Mouse (Mus musculus): ENCODE measurements around the gene Efemp1.

Gene Efemp1

GRCm38 (mm10) chr11:28934449-28934848 lies 81.4 kb downstream of the Efemp1 start:
- ATAC-seq (ENCODE audit: low TSS enrichment): no peak

GRCm38 (mm10) chr11:28939651-28940050 lies 86.6 kb downstream of the Efemp1 start:
- no peak for ATAC-seq (ENCODE audit: low TSS enrichment)

- ATAC-seq (ENCODE audit: low TSS enrichment): no peak
Observed at GRCm38 (mm10) chr11:28951586-28952210, 98.7 kb downstream of the Efemp1 start.

- no peak for ATAC-seq (ENCODE audit: low TSS enrichment)
Observed at GRCm38 (mm10) chr11:28954673-28955304, 101.8 kb downstream of the Efemp1 start.

- ATAC-seq (ENCODE audit: low TSS enrichment): no peak
Observed at GRCm38 (mm10) chr11:28955305-28955701, 102.3 kb downstream of the Efemp1 start.

- no peak for ATAC-seq (ENCODE audit: low TSS enrichment)
Observed at GRCm38 (mm10) chr11:28961381-28961780, 108.4 kb downstream of the Efemp1 start.

Data from frontal cortex, adult (tissue).